Mouse (Mus musculus) CD4-positive helper T cell, adult 2 months (primary cell): ENCODE measurements around the gene Rgs21.

ENCODE experiments used
- DNase-seq: peaks from one replicate; pipeline ENCODE4 v3.0.0-alpha.2; 2012; ENCODE audit warnings: low read depth, missing footprints, low spot score

Rgs21 gene

DNA sequence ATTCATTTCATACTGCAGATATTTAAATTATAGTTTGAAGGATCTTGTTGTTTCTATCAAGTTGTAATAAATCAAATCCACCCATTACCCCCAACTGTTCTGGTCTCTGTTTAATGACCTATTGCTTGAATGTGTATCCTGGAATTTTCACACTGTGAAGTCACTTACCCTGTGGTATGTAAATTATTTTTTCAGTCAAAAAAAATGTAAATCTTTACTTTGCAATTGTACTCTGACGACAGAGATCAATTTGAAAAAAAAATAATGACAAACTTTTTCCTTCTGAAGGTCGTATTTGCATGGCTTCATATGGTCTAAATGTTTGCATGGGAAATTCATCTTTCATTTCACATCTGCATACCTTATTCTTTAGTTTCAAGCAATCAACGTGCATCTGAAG, at the start of gene Rgs21:
Rgs21 (minus strand) TSS at position 101 of the 400 bp plus-strand sequence.
- DNase-seq: no peak

GRCm38 (mm10) chr1:144604071-144604470, 36.6 kb upstream of the Rgs21 start:
- DNase-seq: no peak

DNA sequence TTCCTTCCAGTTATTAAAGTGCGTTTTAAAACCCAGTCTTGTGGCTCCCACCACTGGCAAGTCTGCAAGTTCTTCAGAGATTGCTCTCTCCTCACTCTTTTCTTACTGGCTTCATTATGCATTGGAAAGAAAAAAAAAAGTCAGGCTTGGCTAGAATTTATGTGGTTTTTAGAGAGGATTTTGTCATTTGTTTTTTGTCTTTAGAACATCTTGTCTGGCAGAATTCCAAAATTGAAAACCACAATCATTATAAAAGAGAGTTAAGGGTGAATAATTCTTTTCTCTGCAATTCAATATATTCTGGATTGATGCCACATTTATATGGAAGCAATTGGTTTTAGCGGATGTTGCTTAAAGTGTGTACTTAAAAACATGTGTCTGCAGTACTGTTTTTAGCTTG, 35.5 kb upstream of the Rgs21 start:
- no peak for DNase-seq

DNA sequence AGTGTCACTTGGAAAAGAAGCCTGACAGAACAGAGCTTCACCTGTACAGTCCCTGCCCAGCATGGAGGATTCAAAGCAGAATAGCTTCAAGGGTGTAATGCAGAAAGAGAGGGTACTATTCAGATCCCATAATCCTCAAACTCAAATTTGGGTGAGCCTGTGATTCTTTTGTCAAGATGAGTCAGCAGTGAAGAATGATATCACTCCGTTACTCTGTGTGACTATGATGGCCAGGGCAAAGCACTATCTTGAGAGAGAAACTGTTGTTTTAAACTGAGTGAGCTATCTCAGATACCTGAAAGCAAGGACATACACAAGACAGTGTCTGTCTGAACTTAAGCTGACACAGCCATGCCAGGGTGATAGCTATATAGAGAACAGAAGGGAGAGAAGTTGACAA, 11.9 kb upstream of the Rgs21 start:
- DNase-seq: no peak

- DNase-seq: no peak
Observed at GRCm38 (mm10) chr1:144572972-144573371, 5.5 kb upstream of the Rgs21 start.

GRCm38 (mm10) chr1:144569905-144570304, 2.4 kb upstream of the Rgs21 start:
- peak; percentile 7 for DNase-seq

GRCm38 (mm10) chr1:144545142-144545541, 22.3 kb downstream of the Rgs21 start:
- DNase-seq: no peak

DNA sequence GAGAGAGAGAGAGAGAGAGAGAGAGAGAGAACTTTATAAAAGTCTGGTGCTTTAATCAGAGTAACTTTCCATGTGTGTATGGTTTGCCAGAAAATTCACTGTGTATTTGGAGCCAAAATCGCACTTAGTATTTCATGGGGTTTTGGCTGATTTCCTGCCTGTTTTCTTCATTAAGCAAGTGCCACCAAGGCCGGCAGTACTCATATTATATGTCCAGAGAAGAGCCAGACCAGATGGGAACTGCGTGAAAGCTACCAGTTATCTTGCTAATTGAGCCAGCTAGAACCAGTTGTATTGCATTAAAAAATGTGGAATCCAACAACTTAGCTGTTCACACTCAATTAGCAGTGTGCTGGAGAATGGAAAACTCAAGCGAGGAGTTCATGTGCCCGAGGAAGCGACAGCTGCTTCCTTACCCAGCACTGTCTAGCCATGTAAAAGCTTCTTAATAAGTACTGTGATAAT, 22.9 kb downstream of the Rgs21 start:
- no peak for DNase-seq

DNA sequence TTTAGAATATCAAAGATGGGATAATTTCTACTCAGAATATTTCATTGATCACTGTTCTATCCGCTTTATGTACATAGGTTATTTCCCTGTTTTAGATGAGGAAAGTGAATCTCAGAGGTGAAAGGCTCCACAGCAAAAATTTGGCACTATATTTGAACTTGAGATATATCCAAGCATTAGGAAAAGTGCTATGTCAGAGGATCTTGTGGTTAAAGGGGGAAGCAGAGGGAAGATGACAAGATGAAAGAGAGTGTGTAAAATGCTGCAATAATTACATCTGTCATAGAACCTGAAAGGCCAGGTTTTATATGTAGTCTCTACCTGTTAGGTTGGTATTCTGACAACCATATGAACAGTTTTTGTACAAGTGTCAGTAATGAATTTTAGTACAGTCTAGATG, 35.7 kb downstream of the Rgs21 start:
- no peak for DNase-seq

- DNase-seq: no peak
Observed at GRCm38 (mm10) chr1:144517878-144518426, 49.5 kb downstream of the Rgs21 start.

- DNase-seq: no peak
Observed at GRCm38 (mm10) chr1:144502241-144502640, 65.2 kb downstream of the Rgs21 start.

DNA sequence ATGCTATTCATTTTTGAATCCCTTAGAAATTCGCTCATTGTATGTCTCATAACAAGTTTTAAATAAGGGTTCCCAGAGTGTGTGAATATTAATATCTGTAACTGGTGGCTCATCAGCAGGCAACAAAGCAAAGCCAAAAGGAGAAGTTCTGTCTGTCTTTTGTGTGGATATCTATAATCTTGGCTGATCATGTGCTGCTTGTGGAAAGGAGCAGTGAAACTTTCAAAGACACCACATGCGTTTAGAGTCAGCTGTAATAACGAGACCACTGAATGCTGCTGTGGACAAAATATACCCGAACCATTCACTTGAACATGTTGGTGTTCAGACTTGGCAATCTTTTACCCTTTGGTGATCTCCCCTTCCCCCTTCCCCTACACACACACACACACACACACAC, 67.0 kb downstream of the Rgs21 start:
- no peak for DNase-seq

- no peak for DNase-seq
Observed at GRCm38 (mm10) chr1:144499719-144500118, 67.7 kb downstream of the Rgs21 start.

DNA sequence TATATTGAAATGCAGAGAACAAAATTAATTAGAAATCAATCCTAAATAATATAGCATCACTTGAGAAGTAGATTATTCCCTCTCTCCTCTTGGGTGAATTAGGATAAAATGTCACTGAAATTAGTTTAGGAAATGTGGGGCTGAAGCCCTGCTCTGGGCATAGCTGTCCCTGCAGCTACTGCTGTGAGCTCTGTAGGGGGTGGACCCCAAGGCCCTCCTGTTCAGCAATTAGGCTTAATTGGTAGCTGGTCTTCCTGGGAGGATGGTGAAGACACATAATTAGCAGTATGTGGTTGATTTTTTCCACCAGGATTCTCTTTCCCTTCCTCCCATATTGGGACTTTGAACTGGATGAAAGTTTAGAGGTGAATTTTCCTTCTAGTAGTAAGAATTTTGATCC, 68.7 kb downstream of the Rgs21 start:
- no peak for DNase-seq

DNA sequence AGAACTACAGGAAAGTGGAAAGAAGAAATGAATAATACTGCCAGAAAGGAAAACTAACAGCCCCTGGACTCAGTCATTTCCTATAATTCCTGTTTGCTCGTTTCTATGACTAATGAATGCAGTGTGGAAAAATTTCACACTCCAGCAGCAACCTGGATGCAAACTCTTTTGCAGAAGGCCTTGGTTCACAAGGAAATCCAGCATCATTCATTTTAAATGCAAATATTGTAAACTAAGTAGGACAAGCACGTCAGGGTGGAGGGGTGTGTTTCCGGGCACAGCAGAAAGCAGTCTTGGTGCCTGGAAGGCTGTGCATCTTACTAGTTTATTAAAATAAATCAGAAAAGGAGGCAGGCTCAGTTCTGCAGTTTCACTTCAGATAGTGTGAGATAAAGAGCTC, 69.4 kb downstream of the Rgs21 start:
- no peak for DNase-seq

DNA sequence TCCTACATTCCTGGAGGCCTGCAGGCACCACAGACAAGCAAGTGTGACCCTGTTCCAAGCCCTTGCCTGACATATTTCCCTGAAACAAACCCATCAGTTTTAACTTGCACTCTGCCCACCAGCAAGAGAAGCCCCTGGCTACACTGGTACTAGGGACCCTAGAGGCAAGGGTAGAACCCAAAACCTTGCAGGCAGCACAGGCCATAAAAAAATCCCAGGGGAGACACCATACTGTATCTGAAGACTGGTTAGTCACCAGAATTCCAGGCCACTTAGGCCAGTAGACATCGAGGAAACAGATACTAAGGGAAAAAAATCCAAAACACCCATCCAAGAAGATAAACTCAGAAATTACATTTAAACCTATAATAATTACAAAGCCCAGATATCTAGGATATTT, 74.1 kb downstream of the Rgs21 start:
- no peak for DNase-seq

DNA sequence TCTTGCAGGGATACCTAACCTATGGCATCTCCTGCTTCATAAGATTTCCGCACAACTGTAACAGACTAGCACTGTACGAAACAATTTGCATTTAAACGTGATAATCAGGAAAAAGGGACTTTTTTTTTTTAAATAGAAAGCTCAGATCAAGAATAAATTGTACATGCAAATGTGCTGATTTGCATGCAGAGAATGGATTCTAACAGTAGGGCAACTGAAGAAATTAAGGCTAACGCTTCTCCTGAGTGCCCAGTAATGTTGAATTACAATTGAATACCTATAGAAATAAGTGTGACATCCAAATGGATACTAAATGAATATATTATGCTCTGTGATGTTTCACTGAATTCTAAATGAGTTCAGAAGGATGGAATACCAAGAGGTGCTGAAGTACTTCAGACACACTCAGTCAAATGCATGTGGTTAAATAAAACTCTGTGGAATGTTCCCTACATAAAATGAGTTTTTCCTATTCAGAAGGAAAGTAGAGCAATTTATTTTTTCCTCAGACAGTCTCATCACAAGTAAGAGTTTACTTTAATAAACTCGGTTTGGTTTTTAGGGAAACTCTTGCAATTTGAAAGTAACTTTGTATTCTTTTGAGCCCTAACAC, 79.1 kb downstream of the Rgs21 start:
- DNase-seq: no peak
